Comparison of ENCODE assay signal across 8 mouse cellular contexts in genomic region chr8:81342236-81342998, GRCm38 (mm10). TPM values are rescaled to one million over a fixed set of nuclear protein-coding genes. Genes with fewer than 3 reads are reported as not detected.
DNase-seq lines count a peak whose midpoint lies in the region; ATAC-seq and TF ChIP-seq lines count a peak whose summit lies in the region.

Gene Inpp4b (plus strand): TSS chr8:81342556.

- no peak for TF ChIP-seq POLR2A in olfactory bulb, adult 2 months (IDR thresholded peaks at IDR 0.05; ENCODE audit: insufficient read depth, low read depth, low read length)

- peaks cover 14% of the 10 kb centered on the region for H3K4me1 ChIP-seq in G1E (ENCODE audit: insufficient read depth, low read depth, low read length)
- H3K4me1 ChIP-seq in lung, embryonic 16.5 days (replicated peaks; ENCODE audit: control insufficient read depth, insufficient read depth, low read length), result no peaks in the 10 kb centered on the region; the same call in 1 of the 2 replicates
- peaks cover 14% of the 10 kb centered on the region for H3K4me1 ChIP-seq in olfactory bulb, adult 2 months (ENCODE audit: control insufficient read depth, insufficient read depth, low read length)

- peaks cover 18% of the 10 kb centered on the region for H3K27me3 ChIP-seq in G1E (ENCODE audit: insufficient read depth, low read length)
- H3K27me3 ChIP-seq in lung, embryonic 16.5 days (ENCODE audit: control insufficient read depth, insufficient read depth, low read depth, low read length), result no peaks in the 10 kb centered on the region; the same call in 1 of the 2 replicates

- H3K9me3 ChIP-seq in G1E (replicated peaks), result peaks cover 2% of the 10 kb centered on the region; the same call in 1 of the 2 replicates
- H3K9me3 ChIP-seq in lung, embryonic 16.5 days (ENCODE audit: control insufficient read depth, low read length), result no peaks in the 10 kb centered on the region

- no peaks in the 10 kb centered on the region for H3K36me3 ChIP-seq in G1E (replicated peaks)
- no peaks in the 10 kb centered on the region for H3K36me3 ChIP-seq in lung, embryonic 16.5 days (ENCODE audit: control insufficient read depth, insufficient read depth, low read length)

- no peak for TF ChIP-seq CTCF in G1E (IDR thresholded peaks at IDR 0.05; ENCODE audit: low read depth, low read length)
- no peak for TF ChIP-seq CTCF in olfactory bulb, adult 2 months (IDR thresholded peaks at IDR 0.05; ENCODE audit: insufficient read depth, low read depth, low read length)

- H3K4me2 ChIP-seq in lung, embryonic 16.5 days (ENCODE audit: low read depth, low read length), result peak within 1 kb of the TSS; percentile 98

- WGBS in lung, embryonic 16.5 days, result under 1% methylated on average over 37 of the region's 46 CpGs
- WGBS in olfactory bulb, adult 2 months, result under 1% methylated on average over 46 of the region's 46 CpGs

- peak; percentile 25 for DNase-seq in G1E (ENCODE audit: low spot score)
- DNase-seq in cerebellum, adult 18-20 months, result peak; percentile 81 to 85
- peak; percentile 67 to 78 for DNase-seq in layer of hippocampus, postnatal 10 days (ENCODE audit: low spot score in 2 of 2)
- peak; percentile 50 to 63 for DNase-seq in thymus, adult 18-20 months

- ATAC-seq in G1E (ENCODE audit: extremely low read depth, insufficient number of reproducible peaks, low FRiP score, poor library complexity, severe bottlenecking), result no peak; the same call in 1 of the 2 replicates
- ATAC-seq in frontal cortex, adult (ENCODE audit: low TSS enrichment), result peak; percentile 75
- ATAC-seq in hematopoietic stem cell, adult 5-6 weeks (replicated peaks in 1 of 2; ENCODE audit: insufficient read depth in 1 of 2, low FRiP score in 2 of 2, low TSS enrichment in 1 of 2, low read depth in 1 of 2, poor library complexity in 2 of 2, severe bottlenecking in 2 of 2), result peak; percentile 95 to 99
- peak; percentile 81 for ATAC-seq in lung, embryonic 16.5 days (ENCODE audit: low read depth)

- H3K27ac ChIP-seq in lung, embryonic 16.5 days (ENCODE audit: low read length), result no peak within 1 kb of the TSS
- H3K27ac ChIP-seq in olfactory bulb, adult 2 months (ENCODE audit: insufficient read depth, low read depth, low read length), result peak within 1 kb of the TSS; percentile 74

- peak within 1 kb of the TSS; percentile 53 for H3K9ac ChIP-seq in lung, embryonic 16.5 days (ENCODE audit: low read length)

- peak within 1 kb of the TSS; percentile 68 for H3K4me3 ChIP-seq in G1E (ENCODE audit: low read depth, low read length)
- peak within 1 kb of the TSS; percentile 50 for H3K4me3 ChIP-seq in lung, embryonic 16.5 days (ENCODE audit: low read length)
- peak within 1 kb of the TSS; percentile 75 for H3K4me3 ChIP-seq in olfactory bulb, adult 2 months (ENCODE audit: insufficient read depth, low read depth, low read length)

RNA-seq across cellular contexts. Expression of gene Inpp4b, which starts in this region (rescaled TPM):
- total RNA-seq in G1E (2014; fragmentation: Nextera tagmentation) (36.8 and 46.2 TPM in 2 replicates), G1E (2017) (35.6 and 36.8 TPM in 2 replicates)
- polyA plus RNA-seq in G1E (2012), result 0.45 and 0.59 TPM in 2 replicates
- 17.6 and 25.3 TPM in 2 replicates for total RNA-seq in hematopoietic stem cell, adult 5-6 weeks (2017)
- total RNA-seq in layer of hippocampus, postnatal 10 days (2021), result 1 to 10 TPM; 7.7 to 9.0 TPM
- 15.6 and 16.5 TPM in 2 replicates for polyA plus RNA-seq in lung, embryonic 16.5 days (2015; fragmentation: Nextera tagmentation; extraction: Ambion mirVana)
- polyA plus RNA-seq in olfactory bulb, adult 2 months (2012; ENCODE audit: insufficient read depth, insufficient read length, low replicate concordance, missing spikeins), result not detected in 2 replicates

Comparison
In these comparisons a context has a peak if more than half of its experiments do, and no peak if none do; other contexts are left out.
1. DNase-seq: peak in every context shown above with its lines; median percentile 83 in cerebellum, adult 18-20 months; 72 in layer of hippocampus, postnatal 10 days; 56 in thymus, adult 18-20 months; 25 in G1E.